Mouse (Mus musculus): ENCODE data around the gene Gstt2. TPM values are rescaled to one million over a fixed set of nuclear protein-coding genes. Genes with fewer than 3 reads are reported as not detected.

The Gstt2 gene
- 7.9 and 8.5 TPM in 2 replicates for polyA plus RNA-seq (2015; fragmentation: Nextera tagmentation; extraction: Ambion mirVana)

GRCm38 (mm10) chr10:75837248-75837759, at the start of gene Gstt2:
TSS of gene Gstt2 (minus strand) at chr10:75837424.
- Histone ChIP-seq H3K4me1 (ENCODE audit: control insufficient read depth, insufficient read depth, low read depth, low read length) (peaks cover 23% of the 10 kb centered on the region), H3K4me3 (ENCODE audit: low read length) (peak within 1 kb of the TSS; percentile 58), H3K27ac (ENCODE audit: low read depth, low read length) (peak within 1 kb of the TSS; percentile 85), H3K9me3 (ENCODE audit: control insufficient read depth, low read length) (no peaks in the 10 kb centered on the region), H3K4me2 (ENCODE audit: low read length) (peak within 1 kb of the TSS; percentile 82), H3K27me3 (replicated peaks; ENCODE audit: control insufficient read depth, insufficient read depth, low read length) (no peaks in the 10 kb centered on the region; the same call in none of the 2 replicates), H3K36me3 (ENCODE audit: control insufficient read depth, insufficient read depth, low read length) (no peaks in the 10 kb centered on the region), H3K9ac (ENCODE audit: low read depth, low read length) (peak within 1 kb of the TSS; percentile 79)
- peak; percentile 93 for ATAC-seq
- WGBS: 0% methylated on average over 21 of the region's 21 CpGs

GRCm38 (mm10) chr10:75884742-75885141, 47.5 kb upstream of the Gstt2 start:
- H3K9ac ChIP-seq (ENCODE audit: low read depth, low read length): no peak overlapping the region
- H3K9me3 ChIP-seq (ENCODE audit: control insufficient read depth, low read length): no peaks in the 10 kb centered on the region
- H3K27ac ChIP-seq (ENCODE audit: low read depth, low read length): no peak overlapping the region
- H3K36me3 ChIP-seq (ENCODE audit: control insufficient read depth, insufficient read depth, low read length): no peaks in the 10 kb centered on the region
- 96% methylated on average over 8 of the region's 8 CpGs for WGBS
- no peak overlapping the region for H3K4me2 ChIP-seq (ENCODE audit: low read length)
- H3K4me3 ChIP-seq (ENCODE audit: low read length): no peak overlapping the region
- no peak for ATAC-seq
- H3K4me1 ChIP-seq (ENCODE audit: control insufficient read depth, insufficient read depth, low read depth, low read length): peaks cover 7% of the 10 kb centered on the region
- H3K27me3 ChIP-seq (replicated peaks; ENCODE audit: control insufficient read depth, insufficient read depth, low read length): no peaks in the 10 kb centered on the region

GRCm38 (mm10) chr10:75883232-75883552, 46.0 kb upstream of the Gstt2 start:
- WGBS: under 1% methylated on average over 10 of the region's 10 CpGs
- no peak overlapping the region; the same call in 1 of the 2 replicates for H3K4me3 ChIP-seq (ENCODE audit: low read length)

GRCm38 (mm10) chr10:75882433-75883231, 45.4 kb upstream of the Gstt2 start:
- peak overlapping the region; percentile 35 for H3K4me2 ChIP-seq (ENCODE audit: low read length)
- peak overlapping the region; percentile 38 for H3K9ac ChIP-seq (ENCODE audit: low read depth, low read length)
- H3K9me3 ChIP-seq (ENCODE audit: control insufficient read depth, low read length): no peaks in the 10 kb centered on the region
- 0 out of 2 replicates have a peak, but pooled peaks have one; percentile 31 for ATAC-seq
- H3K27me3 ChIP-seq (replicated peaks; ENCODE audit: control insufficient read depth, insufficient read depth, low read length): no peaks in the 10 kb centered on the region
- no peak overlapping the region for H3K27ac ChIP-seq (ENCODE audit: low read depth, low read length)
- H3K4me3 ChIP-seq (ENCODE audit: low read length): no peak overlapping the region; the same call in 1 of the 2 replicates
- H3K36me3 ChIP-seq (ENCODE audit: control insufficient read depth, insufficient read depth, low read length): no peaks in the 10 kb centered on the region
- WGBS: 7% methylated on average over 15 of the region's 15 CpGs
- H3K4me1 ChIP-seq (ENCODE audit: control insufficient read depth, insufficient read depth, low read depth, low read length): peaks cover 7% of the 10 kb centered on the region

More at GRCm38 (mm10) chr10:75883232-75883552, 46.0 kb upstream of the Gstt2 start:
- H3K36me3 ChIP-seq (ENCODE audit: control insufficient read depth, insufficient read depth, low read length): no peaks in the 10 kb centered on the region
- peaks cover 7% of the 10 kb centered on the region for H3K4me1 ChIP-seq (ENCODE audit: control insufficient read depth, insufficient read depth, low read depth, low read length)
- H3K27ac ChIP-seq (ENCODE audit: low read depth, low read length): no peak overlapping the region
- H3K27me3 ChIP-seq (replicated peaks; ENCODE audit: control insufficient read depth, insufficient read depth, low read length): no peaks in the 10 kb centered on the region
- H3K9ac ChIP-seq (ENCODE audit: low read depth, low read length): peak overlapping the region; percentile 38
- H3K9me3 ChIP-seq (ENCODE audit: control insufficient read depth, low read length): no peaks in the 10 kb centered on the region
- ATAC-seq: peak; percentile 70
- peak overlapping the region; percentile 35 for H3K4me2 ChIP-seq (ENCODE audit: low read length)

GRCm38 (mm10) chr10:75881578-75882432, 44.6 kb upstream of the Gstt2 start:
- 16% methylated on average over 20 of the region's 20 CpGs for WGBS

GRCm38 (mm10) chr10:75880771-75881577, 43.8 kb upstream of the Gstt2 start:
- ATAC-seq: no peak
- Histone ChIP-seq H3K4me3 (ENCODE audit: low read length) (no peak overlapping the region), H3K4me2 (ENCODE audit: low read length) (no peak overlapping the region), H3K4me1 (ENCODE audit: control insufficient read depth, insufficient read depth, low read depth, low read length) (peaks cover 7% of the 10 kb centered on the region), H3K27ac (ENCODE audit: low read depth, low read length) (no peak overlapping the region), H3K27me3 (replicated peaks; ENCODE audit: control insufficient read depth, insufficient read depth, low read length) (no peaks in the 10 kb centered on the region), H3K9ac (ENCODE audit: low read depth, low read length) (no peak overlapping the region), H3K9me3 (ENCODE audit: control insufficient read depth, low read length) (no peaks in the 10 kb centered on the region), H3K36me3 (ENCODE audit: control insufficient read depth, insufficient read depth, low read length) (no peaks in the 10 kb centered on the region)
- 45% methylated on average over 6 of the region's 6 CpGs for WGBS

More at GRCm38 (mm10) chr10:75881578-75882432, 44.6 kb upstream of the Gstt2 start:
- H3K9me3 ChIP-seq (ENCODE audit: control insufficient read depth, low read length): no peaks in the 10 kb centered on the region
- no peak overlapping the region for H3K4me2 ChIP-seq (ENCODE audit: low read length)
- no peaks in the 10 kb centered on the region for H3K36me3 ChIP-seq (ENCODE audit: control insufficient read depth, insufficient read depth, low read length)
- ATAC-seq: no peak
- H3K27me3 ChIP-seq (replicated peaks; ENCODE audit: control insufficient read depth, insufficient read depth, low read length): no peaks in the 10 kb centered on the region
- H3K9ac ChIP-seq (ENCODE audit: low read depth, low read length): no peak overlapping the region
- no peak overlapping the region for H3K27ac ChIP-seq (ENCODE audit: low read depth, low read length)
- peaks cover 7% of the 10 kb centered on the region for H3K4me1 ChIP-seq (ENCODE audit: control insufficient read depth, insufficient read depth, low read depth, low read length)
- no peak overlapping the region for H3K4me3 ChIP-seq (ENCODE audit: low read length)

- Histone ChIP-seq H3K9ac (ENCODE audit: low read depth, low read length) (no peak overlapping the region), H3K27me3 (replicated peaks; ENCODE audit: control insufficient read depth, insufficient read depth, low read length) (no peaks in the 10 kb centered on the region), H3K9me3 (ENCODE audit: control insufficient read depth, low read length) (no peaks in the 10 kb centered on the region), H3K4me2 (ENCODE audit: low read length) (no peak overlapping the region), H3K4me1 (ENCODE audit: control insufficient read depth, insufficient read depth, low read depth, low read length) (peaks cover 7% of the 10 kb centered on the region), H3K27ac (ENCODE audit: low read depth, low read length) (no peak overlapping the region), H3K4me3 (ENCODE audit: low read length) (no peak overlapping the region), H3K36me3 (ENCODE audit: control insufficient read depth, insufficient read depth, low read length) (no peaks in the 10 kb centered on the region)
- no peak for ATAC-seq
- WGBS: 96% methylated on average over 10 of the region's 10 CpGs
Measured at GRCm38 (mm10) chr10:75880351-75880750, 43.1 kb upstream of the Gstt2 start.

- WGBS: 91% methylated on average over 3 of the region's 3 CpGs
- H3K4me2 ChIP-seq (ENCODE audit: low read length): no peak overlapping the region
- no peak overlapping the region for H3K4me3 ChIP-seq (ENCODE audit: low read length)
- no peak overlapping the region for H3K27ac ChIP-seq (ENCODE audit: low read depth, low read length)
- no peaks in the 10 kb centered on the region for H3K36me3 ChIP-seq (ENCODE audit: control insufficient read depth, insufficient read depth, low read length)
- H3K27me3 ChIP-seq (replicated peaks; ENCODE audit: control insufficient read depth, insufficient read depth, low read length): no peaks in the 10 kb centered on the region
- no peaks in the 10 kb centered on the region for H3K9me3 ChIP-seq (ENCODE audit: control insufficient read depth, low read length)
- no peak overlapping the region for H3K9ac ChIP-seq (ENCODE audit: low read depth, low read length)
- ATAC-seq: no peak
- H3K4me1 ChIP-seq (ENCODE audit: control insufficient read depth, insufficient read depth, low read depth, low read length): peaks cover 8% of the 10 kb centered on the region
Measured at GRCm38 (mm10) chr10:75878836-75879235, 41.6 kb upstream of the Gstt2 start.

Data from hindbrain, embryonic 16.5 days (tissue).